Mouse (Mus musculus) kidney, postnatal 25 days (tissue): ENCODE measurements around the gene Ptpn3.
A peak's percentile ranks its signal among the peaks of the same experiment; 100 is the strongest.
"Not testable (repeated sequence)": the region's sequence is repeated elsewhere in the genome, so short reads cannot be mapped to it uniquely, and the experiment has no call there.

Experiments
- DNase-seq, 2 experiments: peaks; one replicate each; pipeline ENCODE4 v3.0.0; 2021; ENCODE audit warnings: mixed read lengths in 2 of 2

Ptpn3 gene

GRCm38 (mm10) chr4:57299308-57299700, 2.3 kb downstream of the Ptpn3 start:
- peak in 1 of 2 experiments; percentile 45 for DNase-seq

DNA sequence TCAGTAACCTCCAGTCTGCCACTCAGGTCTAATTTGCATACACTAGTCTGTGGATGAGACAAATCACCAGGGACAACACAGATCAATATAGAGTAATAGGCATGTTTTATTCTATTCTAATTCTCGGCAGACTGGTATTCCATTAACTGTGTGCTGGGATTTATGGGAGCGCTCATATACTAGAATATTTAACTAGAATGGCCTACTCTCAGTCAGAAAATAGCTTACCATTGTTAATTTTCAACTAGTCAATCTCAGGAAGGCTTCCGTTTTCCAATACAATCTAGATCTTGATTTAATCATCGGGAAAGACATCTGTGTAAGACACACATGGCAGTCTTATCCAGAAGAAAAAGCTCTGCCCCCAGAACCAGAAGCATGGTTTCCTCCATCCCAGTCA, 3.5 kb downstream of the Ptpn3 start:
- no peak for DNase-seq

DNA sequence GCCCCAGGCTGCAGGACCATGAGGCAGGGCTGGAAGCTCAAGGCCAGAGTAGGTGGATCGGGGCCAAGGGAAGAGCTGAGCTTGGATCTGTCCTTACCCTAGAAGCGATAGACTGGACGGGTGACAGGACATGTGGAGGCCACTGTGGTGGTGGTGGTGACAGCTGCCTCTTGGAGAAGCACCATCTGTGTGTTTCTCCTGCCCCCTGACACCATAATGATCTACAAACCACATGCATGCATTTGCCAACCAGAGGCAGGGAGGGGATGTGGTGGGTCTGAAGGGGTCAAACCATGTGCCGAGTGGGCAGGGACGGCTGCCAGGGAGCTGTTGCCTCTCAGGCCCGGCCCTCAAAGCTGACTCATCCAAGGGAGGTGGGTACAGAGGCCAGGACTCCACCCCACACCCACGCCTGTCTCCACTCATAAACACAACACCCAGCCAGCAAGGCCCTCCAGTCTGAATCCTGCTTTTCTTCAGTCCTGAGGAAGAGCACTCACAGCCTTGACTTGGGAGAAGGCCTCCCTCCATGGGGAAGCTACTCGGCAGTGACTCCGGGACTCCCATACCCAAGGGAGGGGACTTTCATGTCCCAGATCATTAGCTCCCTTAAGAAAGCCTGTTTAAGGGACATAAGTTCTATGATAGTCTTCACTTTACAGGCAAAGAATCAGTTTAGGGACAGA, 6.5 kb downstream of the Ptpn3 start:
- peak; percentile 73 to 89 for DNase-seq

DNA sequence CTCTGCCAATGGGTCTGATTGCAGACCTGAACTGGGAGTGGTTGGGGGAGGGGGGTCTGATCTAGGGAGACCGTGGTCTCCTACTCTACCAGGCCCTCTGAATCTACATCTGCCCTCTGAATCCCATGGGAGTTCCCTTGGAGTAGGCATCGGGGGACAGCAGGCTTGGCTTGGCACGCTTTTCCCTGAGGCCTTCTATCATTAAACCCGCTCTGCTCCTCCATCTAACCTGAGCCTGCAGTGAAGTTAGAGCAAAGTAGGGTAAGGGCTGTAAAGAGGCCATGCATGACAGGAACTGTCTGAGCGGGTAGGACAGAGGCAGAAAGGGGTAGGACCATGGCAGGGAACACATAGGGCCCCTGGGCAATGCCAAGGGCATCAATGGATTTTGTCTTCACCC, 9.0 kb downstream of the Ptpn3 start:
- no peak for DNase-seq

DNA sequence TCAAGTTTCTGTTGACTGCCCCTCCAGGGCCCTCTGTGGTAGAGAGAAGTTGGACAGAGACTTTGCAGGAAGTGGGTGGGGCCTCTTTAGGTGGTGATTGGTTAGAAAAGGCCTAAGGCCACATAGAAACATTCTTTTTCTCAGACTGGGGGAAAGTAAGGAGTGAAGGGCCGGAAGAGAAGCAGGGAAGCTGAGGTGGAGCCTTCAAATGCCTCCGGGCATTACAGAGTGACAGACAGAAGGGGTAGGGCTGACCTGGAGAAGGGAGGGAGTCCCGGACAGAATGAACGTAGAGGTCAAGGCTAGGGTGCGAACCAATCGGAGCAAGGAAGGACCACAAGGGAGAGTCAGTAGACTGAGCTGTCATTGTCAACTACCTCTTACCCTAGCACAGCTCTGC, 11.6 kb downstream of the Ptpn3 start:
- DNase-seq, result no peak

DNA sequence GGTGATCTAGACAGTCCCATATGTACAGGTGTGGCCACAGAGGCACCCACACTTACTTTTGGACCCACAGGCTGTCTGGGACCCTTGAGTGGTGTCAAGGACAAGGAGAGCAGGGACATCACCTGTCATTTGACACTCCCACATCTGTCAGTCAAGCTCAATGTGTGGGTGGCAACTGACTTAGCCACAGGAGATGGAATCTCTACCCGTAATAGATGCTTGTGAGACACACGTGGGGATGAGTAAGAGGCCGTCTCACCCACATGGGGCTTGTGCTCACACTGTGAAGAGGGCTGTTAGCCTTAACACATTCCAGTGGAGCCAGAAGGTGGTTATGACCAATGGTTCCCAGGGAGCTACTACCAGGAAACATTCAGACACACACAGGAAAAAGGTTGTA, 13.8 kb downstream of the Ptpn3 start:
- no peak for DNase-seq

DNA sequence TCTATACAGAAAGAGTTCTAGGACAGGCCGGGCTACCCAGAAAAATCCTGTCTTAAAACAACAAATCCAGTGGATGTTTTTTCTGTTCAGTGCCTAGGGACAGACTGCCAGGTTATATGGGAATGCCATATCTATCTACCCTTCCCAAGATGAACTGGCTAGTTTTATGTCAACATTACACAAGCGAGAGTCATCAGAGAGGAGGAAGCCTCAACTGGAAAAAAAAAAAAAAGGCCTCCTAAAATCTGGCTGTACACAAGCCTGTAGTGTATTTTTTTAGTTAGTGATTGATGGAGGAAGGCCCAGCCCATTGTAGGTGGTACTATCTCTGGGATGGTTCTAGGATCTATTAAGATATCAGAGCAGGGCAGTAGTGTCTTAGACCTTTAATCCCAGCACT, 16.4 kb downstream of the Ptpn3 start:
- no peak for DNase-seq

- peak; percentile 45 to 74 for DNase-seq
Observed at GRCm38 (mm10) chr4:57283189-57283588, 18.4 kb downstream of the Ptpn3 start.

- DNase-seq, result peak in 1 of 2 experiments; percentile 18
Observed at GRCm38 (mm10) chr4:57282630-57283029, 19.0 kb downstream of the Ptpn3 start.

DNA sequence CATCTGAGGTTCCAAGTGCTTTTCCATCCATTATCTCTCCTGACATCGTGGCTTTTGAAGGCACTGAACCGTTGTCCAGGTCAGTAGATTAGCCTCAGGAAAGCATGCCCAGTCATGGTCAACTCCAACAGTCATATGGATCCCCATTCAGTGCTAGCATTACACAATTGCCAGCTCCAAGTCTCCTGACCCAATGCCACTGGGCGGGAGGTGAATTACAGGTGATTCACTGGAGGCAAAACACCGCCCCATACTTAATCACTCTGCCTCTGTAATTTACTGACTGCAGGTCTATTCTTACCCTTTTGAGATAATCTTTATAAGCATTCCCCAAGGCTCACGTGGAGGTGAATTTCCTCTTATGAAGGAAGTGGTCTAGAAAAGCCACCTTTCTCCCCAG, 19.5 kb downstream of the Ptpn3 start:
- DNase-seq, result no peak

GRCm38 (mm10) chr4:57280888-57281287, 20.7 kb downstream of the Ptpn3 start:
- no peak for DNase-seq

GRCm38 (mm10) chr4:57279229-57279628, 22.4 kb downstream of the Ptpn3 start:
- DNase-seq, result peak; percentile 60 to 65

DNA sequence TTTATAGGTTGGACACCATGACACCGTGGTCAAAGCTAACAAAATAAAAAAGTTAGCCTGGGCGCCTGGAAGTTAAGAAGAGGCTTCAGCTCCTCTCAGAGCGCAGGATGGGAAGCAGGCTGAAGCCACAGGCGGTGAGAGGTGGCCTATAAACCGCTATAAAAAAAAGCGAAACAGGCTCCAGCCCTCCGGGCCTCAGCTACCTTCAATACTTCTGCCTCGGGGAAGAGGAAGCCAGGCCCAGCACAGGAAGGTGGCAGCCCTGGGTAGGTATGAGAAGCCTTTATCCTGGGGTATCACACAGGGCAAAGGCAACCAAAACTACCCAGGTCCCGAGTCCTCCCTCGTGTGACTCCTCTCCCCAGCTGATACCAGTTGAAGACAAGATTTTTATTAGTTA, 22.8 kb downstream of the Ptpn3 start:
- DNase-seq, result no peak

DNA sequence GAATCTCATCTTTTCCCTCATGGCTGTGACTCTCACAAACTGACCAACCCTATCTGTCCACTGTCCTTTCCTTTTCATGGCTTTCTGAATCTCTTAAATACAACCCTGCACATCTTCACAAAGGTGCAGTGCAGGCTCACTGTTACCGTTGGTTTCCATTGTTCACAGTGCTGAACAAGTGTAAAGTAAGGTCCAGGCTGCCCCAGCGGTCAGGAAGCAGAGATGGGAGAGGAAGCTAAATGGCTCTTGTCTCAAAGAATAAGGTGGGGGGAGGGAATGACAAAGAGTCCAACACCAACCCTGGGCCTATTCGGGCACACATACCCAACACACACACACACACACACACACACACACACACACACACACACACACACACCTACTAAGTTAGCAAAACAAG, 24.0 kb downstream of the Ptpn3 start:
- DNase-seq, result no peak

DNA sequence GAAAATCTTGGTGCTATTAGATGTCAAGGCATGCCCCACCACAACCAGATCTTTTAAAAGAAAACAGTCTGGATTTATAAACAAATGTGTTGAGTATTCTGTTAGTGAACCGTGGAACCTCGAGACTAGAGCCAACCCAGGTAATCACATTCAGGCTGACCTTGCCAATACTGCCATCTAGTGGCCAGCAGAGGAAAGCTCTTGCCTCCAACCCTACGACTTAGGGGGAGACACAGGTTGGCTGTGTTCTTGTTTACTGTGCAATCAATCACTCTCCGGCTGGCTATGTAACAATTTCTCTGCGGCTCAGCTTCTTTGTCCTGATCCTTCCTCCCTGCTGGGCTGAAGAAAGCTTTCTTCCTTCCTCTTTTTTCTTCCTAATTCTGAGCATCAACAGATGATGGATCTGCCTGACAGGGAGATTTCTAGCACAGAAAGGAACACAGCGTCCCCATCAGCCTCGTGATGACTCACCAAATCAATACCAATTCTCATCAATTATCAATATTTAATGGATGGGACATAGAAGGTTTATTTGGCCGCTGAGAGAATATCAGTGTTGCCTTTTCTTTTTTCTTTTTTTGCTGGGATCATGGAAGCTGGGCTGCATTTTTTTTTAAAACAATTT, 26.4 kb downstream of the Ptpn3 start:
- peak; percentile 68 to 79 for DNase-seq

DNA sequence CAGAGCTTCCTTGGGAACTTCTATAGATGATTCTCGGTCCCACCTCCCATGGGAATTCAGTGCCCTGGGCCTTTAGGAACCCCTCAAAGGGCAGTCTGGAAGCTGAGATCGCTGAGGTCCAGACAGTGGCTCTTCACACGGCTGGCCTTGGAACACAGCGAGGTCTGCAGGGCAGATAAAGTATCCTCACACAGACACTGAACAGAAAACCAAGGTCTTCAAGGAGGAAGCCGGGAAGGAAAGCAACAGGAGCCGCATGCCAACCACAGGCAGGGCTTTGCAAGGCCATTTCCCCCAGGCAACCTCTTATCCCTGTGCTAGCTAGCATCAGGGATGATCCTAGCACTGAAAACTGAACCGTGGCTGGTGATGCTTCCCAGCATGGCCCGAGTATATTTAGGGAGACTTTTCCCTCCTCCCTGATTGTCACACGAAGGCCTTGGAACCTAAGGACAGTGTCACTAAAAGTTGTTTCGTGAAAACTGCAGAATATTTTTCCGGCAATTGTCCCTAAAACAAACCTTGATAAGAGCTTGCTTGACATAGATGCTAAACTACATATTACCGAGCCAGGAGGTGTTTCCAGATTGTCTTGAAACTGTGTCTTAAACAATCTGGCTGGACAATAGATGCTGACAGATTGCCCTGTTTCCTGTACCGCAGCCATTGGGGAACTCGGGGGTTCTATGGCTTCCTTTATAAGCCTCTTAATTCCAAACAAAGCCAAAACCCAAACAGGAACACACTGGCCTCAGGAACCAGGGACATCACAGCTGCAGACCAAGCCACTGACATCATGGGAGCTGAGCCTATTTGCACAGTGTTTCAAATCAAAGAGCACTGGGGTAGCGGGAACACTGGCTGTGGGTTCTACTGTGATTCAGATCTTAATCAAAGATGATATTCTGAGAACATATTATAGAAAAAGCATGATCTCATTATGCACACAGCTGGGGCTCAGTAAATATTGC, 27.8 kb downstream of the Ptpn3 start:
- DNase-seq, result no peak

DNA sequence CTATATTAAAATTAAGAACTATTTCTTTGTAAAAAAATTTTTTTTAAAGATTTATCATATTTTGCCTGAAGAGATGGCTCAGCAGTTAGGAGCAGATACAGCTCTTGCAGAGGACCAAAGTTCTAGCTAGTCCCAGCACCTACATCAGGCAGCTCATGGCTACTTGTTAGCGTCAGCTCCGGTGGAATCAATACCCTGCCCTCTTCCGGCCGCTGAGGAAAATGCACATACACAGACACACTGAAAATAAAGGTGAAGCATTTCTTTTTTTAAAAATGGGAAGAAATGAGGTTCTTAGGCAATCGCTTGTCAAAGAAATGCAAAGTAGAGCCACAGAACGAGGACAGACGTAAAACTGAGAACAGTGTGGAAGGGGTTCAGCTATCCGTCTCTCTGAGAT, 30.6 kb downstream of the Ptpn3 start:
- DNase-seq, result peak in 1 of 2 experiments; percentile 43

- DNase-seq, result not testable (repeated sequence)
Observed at GRCm38 (mm10) chr4:57270489-57270888, 31.1 kb downstream of the Ptpn3 start.

GRCm38 (mm10) chr4:57269344-57269743, 32.3 kb downstream of the Ptpn3 start:
- DNase-seq, result no peak

GRCm38 (mm10) chr4:57268330-57268729, 33.3 kb downstream of the Ptpn3 start:
- DNase-seq, result no peak

GRCm38 (mm10) chr4:57266389-57266788, 35.2 kb downstream of the Ptpn3 start:
- no peak for DNase-seq

DNA sequence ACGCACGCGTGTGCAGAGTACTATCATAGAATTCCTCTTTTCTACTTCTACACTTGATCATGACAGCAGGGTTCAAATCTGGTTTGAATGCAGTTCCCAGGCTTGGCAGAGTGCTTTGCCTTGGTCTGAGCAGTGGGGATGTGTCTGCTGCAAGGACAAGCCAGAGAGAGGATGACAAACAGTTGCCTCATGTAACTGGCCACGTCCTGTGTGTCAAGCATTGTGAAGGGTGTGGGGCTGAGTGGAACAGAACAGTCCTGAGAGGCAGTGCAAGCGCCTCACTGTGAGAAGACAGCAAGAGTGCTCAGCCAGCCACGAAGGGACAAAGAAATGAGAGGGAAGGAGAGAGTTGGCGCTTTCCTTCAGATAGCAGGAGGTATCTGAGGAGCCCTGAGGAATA, 37.9 kb downstream of the Ptpn3 start:
- DNase-seq, result no peak

GRCm38 (mm10) chr4:57263061-57263685, 38.5 kb downstream of the Ptpn3 start:
- DNase-seq, result peak; percentile 42 to 67
